Mouse (Mus musculus): ENCODE results near the gene Ccdc175. TPM values are rescaled to one million over a fixed set of nuclear protein-coding genes. Genes with fewer than 3 reads are reported as not detected.
A peak's percentile ranks its signal among the peaks of the same experiment; 100 is the strongest.

The Ccdc175 gene
- not detected in 2 replicates for polyA plus RNA-seq (2016; fragmentation: Nextera tagmentation; extraction: Ambion mirVana)

- WGBS = 75% methylated on average over 12 of the region's 12 CpGs
- H3K4me3 ChIP-seq = no peak within 1 kb of the TSS
- DNase-seq (ENCODE audit: low spot score) = no peak
- H3K27ac ChIP-seq = no peak within 1 kb of the TSS
- no peaks in the 10 kb centered on the region for H3K4me1 ChIP-seq (replicated peaks)
- no peaks in the 10 kb centered on the region for H3K9me3 ChIP-seq
- no peaks in the 10 kb centered on the region for H3K36me3 ChIP-seq
- no peaks in the 10 kb centered on the region for H3K27me3 ChIP-seq (ENCODE audit: insufficient read depth, poor library complexity, severe bottlenecking)
Measured at GRCm38 (mm10) chr12:72184929-72185328, at the start of gene Ccdc175. Gene Ccdc175 (minus strand): TSS chr12:72185029.

- Histone ChIP-seq H3K27ac (no peak overlapping the region), H3K4me1 (replicated peaks) (peaks cover 25% of the 10 kb centered on the region), H3K36me3 (no peaks in the 10 kb centered on the region), H3K27me3 (ENCODE audit: insufficient read depth, poor library complexity, severe bottlenecking) (peaks cover 29% of the 10 kb centered on the region), H3K4me3 (peak overlapping the region; percentile 69), H3K9me3 (no peaks in the 10 kb centered on the region)
- WGBS = 86% methylated on average over 3 of the region's 3 CpGs
- DNase-seq (ENCODE audit: low spot score) = no peak
Measured at GRCm38 (mm10) chr12:72234151-72234550, 49.3 kb upstream of the Ccdc175 start.

- Histone ChIP-seq H3K27me3 (ENCODE audit: insufficient read depth, poor library complexity, severe bottlenecking) (peaks cover 23% of the 10 kb centered on the region), H3K4me3 (peak overlapping the region; percentile 23; the same call in 1 of the 2 replicates), H3K9me3 (no peaks in the 10 kb centered on the region), H3K27ac (no peak overlapping the region), H3K4me1 (replicated peaks) (peaks cover 21% of the 10 kb centered on the region), H3K36me3 (no peaks in the 10 kb centered on the region)
- DNase-seq (ENCODE audit: low spot score) = no peak
- 83% methylated on average over 19 of the region's 19 CpGs for WGBS
Measured at GRCm38 (mm10) chr12:72232826-72233790, 48.3 kb upstream of the Ccdc175 start.

GRCm38 (mm10) chr12:72232176-72232575 is 47.3 kb upstream of the Ccdc175 start:
- no peak for DNase-seq (ENCODE audit: low spot score)
- 85% methylated on average over 3 of the region's 3 CpGs for WGBS
- peaks cover 21% of the 10 kb centered on the region for H3K4me1 ChIP-seq (replicated peaks)
- H3K27me3 ChIP-seq (ENCODE audit: insufficient read depth, poor library complexity, severe bottlenecking) = peaks cover 14% of the 10 kb centered on the region
- H3K9me3 ChIP-seq = no peaks in the 10 kb centered on the region
- H3K4me3 ChIP-seq = no peak overlapping the region
- no peaks in the 10 kb centered on the region for H3K36me3 ChIP-seq
- H3K27ac ChIP-seq = no peak overlapping the region

GRCm38 (mm10) chr12:72229451-72230196 is 44.8 kb upstream of the Ccdc175 start:
- no peak for DNase-seq (ENCODE audit: low spot score)
- 83% methylated on average over 8 of the region's 8 CpGs for WGBS

GRCm38 (mm10) chr12:72227731-72228130 is 42.9 kb upstream of the Ccdc175 start:
- Histone ChIP-seq H3K36me3 (peaks cover 9% of the 10 kb centered on the region), H3K9me3 (no peaks in the 10 kb centered on the region), H3K4me1 (replicated peaks) (no peaks in the 10 kb centered on the region), H3K27me3 (ENCODE audit: insufficient read depth, poor library complexity, severe bottlenecking) (no peaks in the 10 kb centered on the region), H3K4me3 (no peak overlapping the region), H3K27ac (no peak overlapping the region)
- DNase-seq (ENCODE audit: low spot score) = no peak
- WGBS = 90% methylated on average over 6 of the region's 6 CpGs

More at GRCm38 (mm10) chr12:72229451-72230196, 44.8 kb upstream of the Ccdc175 start:
- Histone ChIP-seq H3K4me3 (no peak overlapping the region), H3K27me3 (ENCODE audit: insufficient read depth, poor library complexity, severe bottlenecking) (no peaks in the 10 kb centered on the region), H3K27ac (no peak overlapping the region), H3K4me1 (replicated peaks) (0 out of 2 replicates have a peak, but pooled peaks cover 1% of the 10 kb centered on the region), H3K36me3 (no peaks in the 10 kb centered on the region), H3K9me3 (no peaks in the 10 kb centered on the region)

GRCm38 (mm10) chr12:72225371-72225770 is 40.5 kb upstream of the Ccdc175 start:
- Histone ChIP-seq H3K36me3 (peaks cover 29% of the 10 kb centered on the region), H3K4me1 (replicated peaks) (no peaks in the 10 kb centered on the region), H3K4me3 (no peak overlapping the region), H3K27me3 (ENCODE audit: insufficient read depth, poor library complexity, severe bottlenecking) (no peaks in the 10 kb centered on the region), H3K27ac (no peak overlapping the region), H3K9me3 (no peaks in the 10 kb centered on the region)
- 90% methylated on average over 3 of the region's 3 CpGs for WGBS
- no peak for DNase-seq (ENCODE audit: low spot score)

- H3K36me3 ChIP-seq = peaks cover 41% of the 10 kb centered on the region
- H3K27ac ChIP-seq = no peak overlapping the region
- H3K4me1 ChIP-seq (replicated peaks) = no peaks in the 10 kb centered on the region
- H3K4me3 ChIP-seq = no peak overlapping the region
- H3K27me3 ChIP-seq (ENCODE audit: insufficient read depth, poor library complexity, severe bottlenecking) = no peaks in the 10 kb centered on the region
- 95% methylated on average over 16 of the region's 16 CpGs for WGBS
- H3K9me3 ChIP-seq = no peaks in the 10 kb centered on the region
- DNase-seq (ENCODE audit: low spot score) = no peak
Measured at GRCm38 (mm10) chr12:72223557-72224102, 38.8 kb upstream of the Ccdc175 start.

- no peak for DNase-seq (ENCODE audit: low spot score)
- WGBS = 65% methylated on average over 5 of the region's 5 CpGs
- H3K27me3 ChIP-seq (ENCODE audit: insufficient read depth, poor library complexity, severe bottlenecking) = no peaks in the 10 kb centered on the region
- no peak overlapping the region for H3K27ac ChIP-seq
- no peaks in the 10 kb centered on the region for H3K9me3 ChIP-seq
- H3K36me3 ChIP-seq = peaks cover 86% of the 10 kb centered on the region
- no peak overlapping the region for H3K4me3 ChIP-seq
- 0 out of 2 replicates have a peak, but pooled peaks cover 3% of the 10 kb centered on the region for H3K4me1 ChIP-seq (replicated peaks)
Measured at GRCm38 (mm10) chr12:72213554-72213953, 28.7 kb upstream of the Ccdc175 start.

- peaks cover 11% of the 10 kb centered on the region for H3K4me1 ChIP-seq (replicated peaks)
- no peaks in the 10 kb centered on the region for H3K9me3 ChIP-seq
- 92% methylated on average over 3 of the region's 3 CpGs for WGBS
- DNase-seq (ENCODE audit: low spot score) = no peak
- H3K4me3 ChIP-seq = no peak overlapping the region
- no peaks in the 10 kb centered on the region for H3K27me3 ChIP-seq (ENCODE audit: insufficient read depth, poor library complexity, severe bottlenecking)
- H3K27ac ChIP-seq = no peak overlapping the region
- no peaks in the 10 kb centered on the region for H3K36me3 ChIP-seq
Measured at GRCm38 (mm10) chr12:72200828-72201227, 16.0 kb upstream of the Ccdc175 start.

GRCm38 (mm10) chr12:72197925-72198486 is 13.2 kb upstream of the Ccdc175 start:
- Histone ChIP-seq H3K27me3 (ENCODE audit: insufficient read depth, poor library complexity, severe bottlenecking) (no peaks in the 10 kb centered on the region), H3K36me3 (no peaks in the 10 kb centered on the region), H3K4me3 (peak overlapping the region; percentile 33; the same call in 1 of the 2 replicates), H3K4me1 (replicated peaks) (peaks cover 11% of the 10 kb centered on the region), H3K9me3 (no peaks in the 10 kb centered on the region), H3K27ac (peak overlapping the region; percentile 77)
- 40% methylated on average over 18 of the region's 18 CpGs for WGBS
- peak; percentile 64 for DNase-seq (ENCODE audit: low spot score)

- DNase-seq (ENCODE audit: low spot score) = no peak
- H3K27me3 ChIP-seq (ENCODE audit: insufficient read depth, poor library complexity, severe bottlenecking) = no peaks in the 10 kb centered on the region
- H3K36me3 ChIP-seq = no peaks in the 10 kb centered on the region
- no peak overlapping the region for H3K4me3 ChIP-seq
- H3K4me1 ChIP-seq (replicated peaks) = peaks cover 11% of the 10 kb centered on the region
- 78% methylated on average over 7 of the region's 7 CpGs for WGBS
- no peak overlapping the region for H3K27ac ChIP-seq
- no peaks in the 10 kb centered on the region for H3K9me3 ChIP-seq
Measured at GRCm38 (mm10) chr12:72197434-72197833, 12.6 kb upstream of the Ccdc175 start.

Data from hindbrain, embryonic 10.5 days (tissue).